Mouse (Mus musculus): ENCODE data around the gene Eef2.

DNA sequence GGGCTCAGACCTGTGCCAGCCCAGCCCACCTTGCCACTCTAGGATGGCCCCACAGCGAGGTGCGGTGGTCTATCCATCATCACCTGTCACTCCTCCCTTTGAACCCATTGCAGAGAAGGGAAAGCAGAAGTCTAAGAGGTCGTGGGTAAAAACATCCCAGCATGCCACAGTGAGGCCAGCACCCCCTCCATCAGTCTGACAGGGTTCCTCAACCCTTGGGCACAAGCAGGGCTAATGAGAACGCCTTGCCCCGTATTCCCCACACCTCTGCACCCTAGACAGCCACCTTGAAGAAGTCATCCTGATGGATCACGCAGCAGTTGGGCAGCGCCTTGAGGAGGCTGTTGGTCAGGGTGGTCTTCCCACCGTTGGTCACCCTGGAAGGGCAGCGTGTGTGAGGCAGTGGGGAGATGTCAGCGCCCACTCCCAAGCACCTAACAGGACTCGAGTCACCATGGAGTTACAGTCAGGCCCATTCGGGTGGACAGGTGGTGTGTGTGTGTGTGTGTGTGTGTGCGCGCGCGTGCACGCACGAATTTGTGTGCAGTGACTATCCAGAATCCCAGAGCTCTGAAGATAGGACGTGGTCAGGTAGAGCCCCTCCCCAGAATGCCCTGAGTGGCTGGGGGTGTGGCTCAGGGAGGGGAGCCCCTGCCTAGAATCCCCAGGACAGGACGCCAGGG is 24.3 kb downstream of the Eef2 start:
- TF ChIP-seq CTCF (IDR thresholded peaks at IDR 0.05; ENCODE audit: borderline replicate concordance, control insufficient read depth, extremely low read depth, insufficient read depth, low read length, poor library complexity) (no peak), POLR2A (IDR thresholded peaks at IDR 0.05; ENCODE audit: control insufficient read depth, extremely low read depth, insufficient read depth, low read length, poor library complexity) (no peak)

Measured in thymus, adult 2 months (tissue).